Mouse (Mus musculus): Measurements from ENCODE around the gene Cilp2. TPM values are rescaled to one million over a fixed set of nuclear protein-coding genes. Genes with fewer than 3 reads are reported as not detected.

Cilp2 gene
- polyA plus RNA-seq, 1 experiment from 2014 or later = 0.17 TPM

DNA sequence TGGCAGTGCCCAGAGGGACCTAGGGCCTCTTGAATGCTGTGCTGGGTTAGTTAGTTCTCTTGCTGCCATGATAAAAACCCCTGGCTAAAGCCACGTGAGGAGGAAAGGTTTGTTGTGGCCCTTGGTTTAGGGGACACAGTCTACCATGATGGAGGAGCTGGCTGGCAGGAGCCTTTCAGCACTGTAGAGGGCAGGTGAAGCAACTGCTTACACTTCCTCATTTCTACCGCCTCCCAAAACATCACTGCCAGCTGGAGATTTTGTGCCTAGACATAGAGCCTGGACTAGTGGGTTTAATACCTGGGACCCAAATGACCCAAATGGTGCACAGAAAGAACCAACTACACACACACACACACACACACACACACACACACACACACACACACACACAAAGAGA, 26.2 kb downstream of the Cilp2 start:
- Histone ChIP-seq H3K27ac (ENCODE audit: low read length) (no peak overlapping the region), H3K4me2 (replicated peaks; ENCODE audit: low read depth, low read length) (no peak overlapping the region), H3K9me3 (ENCODE audit: low read length) (no peaks in the 10 kb centered on the region), H3K4me3 (ENCODE audit: low read depth, low read length) (no peak overlapping the region), H3K4me1 (ENCODE audit: insufficient read depth, low read depth, low read length) (no peaks in the 10 kb centered on the region), H3K27me3 (replicated peaks; ENCODE audit: insufficient read depth, low read length) (no peaks in the 10 kb centered on the region), H3K36me3 (ENCODE audit: insufficient read depth, low read length) (no peaks in the 10 kb centered on the region), H3K9ac (replicated peaks; ENCODE audit: low read depth) (no peak overlapping the region)
- ATAC-seq (no peak), DNase-seq (ENCODE audit: low spot score) (no peak)
- 50% methylated on average over 2 of the region's 2 CpGs for WGBS
- TF ChIP-seq CTCF (IDR thresholded peaks at IDR 0.05) (no peak), EP300 (IDR thresholded peaks at IDR 0.05) (no peak)

DNA sequence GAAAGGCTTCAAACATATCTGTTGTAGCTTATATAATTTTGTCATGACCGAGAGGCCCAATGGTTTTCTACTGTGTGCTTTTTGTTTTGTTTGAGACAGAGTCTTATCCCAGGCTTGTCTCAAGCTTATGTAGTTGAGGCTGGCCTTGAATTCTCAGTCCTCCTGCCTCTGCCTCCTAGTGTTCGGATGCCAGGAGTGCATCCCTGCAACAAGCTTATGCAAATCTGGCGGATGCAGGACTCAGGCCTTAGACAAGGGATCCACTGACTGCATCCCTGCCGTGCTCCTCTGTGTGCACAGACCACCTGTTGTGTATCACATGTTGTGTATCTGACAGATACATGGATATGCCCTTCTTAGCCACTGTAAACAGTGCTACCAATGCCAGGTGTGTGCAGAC, 26.7 kb downstream of the Cilp2 start:
- Histone ChIP-seq H3K4me1 (ENCODE audit: insufficient read depth, low read depth, low read length) (no peaks in the 10 kb centered on the region), H3K4me2 (replicated peaks; ENCODE audit: low read depth, low read length) (no peak overlapping the region), H3K9ac (replicated peaks; ENCODE audit: low read depth) (no peak overlapping the region), H3K27ac (ENCODE audit: low read length) (no peak overlapping the region), H3K27me3 (replicated peaks; ENCODE audit: insufficient read depth, low read length) (no peaks in the 10 kb centered on the region), H3K36me3 (ENCODE audit: insufficient read depth, low read length) (no peaks in the 10 kb centered on the region), H3K4me3 (ENCODE audit: low read depth, low read length) (no peak overlapping the region), H3K9me3 (ENCODE audit: low read length) (no peaks in the 10 kb centered on the region)
- WGBS = 62% methylated on average over 4 of the region's 4 CpGs
- no peak for ATAC-seq
- no peak for DNase-seq (ENCODE audit: low spot score)
- TF ChIP-seq EP300 (IDR thresholded peaks at IDR 0.05) (no peak), CTCF (IDR thresholded peaks at IDR 0.05) (peak; percentile 54)

DNA sequence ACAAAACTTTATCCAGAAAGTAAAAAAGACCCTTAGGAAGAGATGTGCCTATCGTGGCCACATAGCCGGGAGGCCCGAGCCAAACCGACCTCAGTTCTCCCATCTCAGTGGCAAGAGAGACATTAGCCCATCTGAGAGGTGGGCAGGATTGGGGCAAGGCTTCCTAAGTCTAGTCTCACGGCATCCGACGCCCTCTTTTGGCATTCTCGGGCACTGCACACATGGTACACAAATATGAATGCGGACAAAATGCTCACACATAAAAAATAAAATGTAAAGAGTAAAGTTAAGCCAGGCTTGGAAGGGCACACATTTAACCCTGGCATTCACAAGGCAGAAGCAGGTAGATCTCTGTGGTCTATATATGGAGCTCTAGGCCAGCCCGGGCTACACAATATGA, 33.6 kb downstream of the Cilp2 start:
- no peaks in the 10 kb centered on the region for H3K9me3 ChIP-seq (ENCODE audit: low read length)
- H3K27ac ChIP-seq (ENCODE audit: low read length) = no peak overlapping the region
- no peaks in the 10 kb centered on the region for H3K27me3 ChIP-seq (replicated peaks; ENCODE audit: insufficient read depth, low read length)
- 86% methylated on average over 10 of the region's 10 CpGs for WGBS
- no peak for TF ChIP-seq EP300 (IDR thresholded peaks at IDR 0.05)
- no peak for TF ChIP-seq CTCF (IDR thresholded peaks at IDR 0.05)
- DNase-seq (ENCODE audit: low spot score) (no peak), ATAC-seq (no peak)
- no peaks in the 10 kb centered on the region for H3K36me3 ChIP-seq (ENCODE audit: insufficient read depth, low read length)
- H3K4me2 ChIP-seq (replicated peaks; ENCODE audit: low read depth, low read length) = no peak overlapping the region
- no peak overlapping the region for H3K4me3 ChIP-seq (ENCODE audit: low read depth, low read length)
- no peaks in the 10 kb centered on the region for H3K4me1 ChIP-seq (ENCODE audit: insufficient read depth, low read depth, low read length)
- H3K9ac ChIP-seq (replicated peaks; ENCODE audit: low read depth) = no peak overlapping the region

DNA sequence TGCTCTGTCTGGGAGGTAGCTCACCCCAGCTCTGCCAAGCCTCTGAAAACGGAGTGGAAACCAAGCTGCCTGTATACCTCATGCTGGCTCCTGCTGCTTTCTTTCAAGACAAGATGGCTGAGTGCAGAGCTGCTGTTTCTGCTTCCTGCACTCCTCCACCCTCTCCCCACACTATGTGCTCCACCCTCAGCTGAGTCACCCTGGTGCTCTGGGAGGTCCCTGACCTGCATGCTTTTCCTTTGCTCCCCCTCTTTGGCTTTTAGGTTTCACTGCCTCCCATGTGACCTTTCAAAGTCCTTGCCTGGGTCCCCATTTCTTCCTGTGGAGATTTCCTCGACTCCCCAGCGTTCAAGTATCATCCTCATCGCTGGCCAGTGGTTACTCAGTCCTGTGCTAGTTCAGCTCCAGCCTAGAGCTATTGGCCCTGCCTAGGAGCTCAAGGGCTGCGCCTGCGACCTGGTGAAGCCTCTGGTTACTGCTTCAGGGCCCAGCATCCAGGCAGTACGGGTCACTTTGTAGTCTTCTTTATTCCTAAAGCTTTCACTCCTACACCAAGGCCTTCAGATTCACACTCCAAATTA, 36.5 kb downstream of the Cilp2 start:
- peak; percentile 32 for DNase-seq (ENCODE audit: low spot score)
- WGBS = 61% methylated on average over 7 of the region's 7 CpGs
- Histone ChIP-seq H3K4me2 (replicated peaks; ENCODE audit: low read depth, low read length) (no peak overlapping the region), H3K9ac (replicated peaks; ENCODE audit: low read depth) (no peak overlapping the region), H3K36me3 (ENCODE audit: insufficient read depth, low read length) (no peaks in the 10 kb centered on the region), H3K4me3 (ENCODE audit: low read depth, low read length) (no peak overlapping the region), H3K9me3 (ENCODE audit: low read length) (no peaks in the 10 kb centered on the region), H3K4me1 (ENCODE audit: insufficient read depth, low read depth, low read length) (no peaks in the 10 kb centered on the region), H3K27ac (ENCODE audit: low read length) (peak overlapping the region; percentile 52), H3K27me3 (replicated peaks; ENCODE audit: insufficient read depth, low read length) (no peaks in the 10 kb centered on the region)
- no peak for ATAC-seq
- TF ChIP-seq EP300 (IDR thresholded peaks at IDR 0.05) = no peak
- TF ChIP-seq CTCF (IDR thresholded peaks at IDR 0.05) = no peak

DNA sequence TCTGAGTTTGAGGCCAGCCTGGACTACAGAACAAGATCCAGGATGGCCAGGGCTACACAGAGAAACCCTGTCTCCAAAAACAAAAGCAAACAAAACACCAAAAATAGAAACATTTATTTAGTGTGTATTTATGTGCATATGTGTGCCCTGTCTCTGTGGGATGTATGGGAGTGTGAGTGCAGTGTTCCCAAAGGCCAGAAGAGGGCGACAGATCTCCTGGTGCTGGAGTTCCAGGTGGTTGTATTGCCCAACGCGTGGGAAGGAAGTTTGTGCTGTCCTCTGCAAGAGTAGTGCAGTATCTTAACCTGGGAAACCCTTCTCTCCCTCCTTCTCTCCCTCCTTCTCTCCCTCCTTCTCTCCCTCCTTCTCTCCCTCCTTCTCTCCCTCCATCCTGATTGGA, 37.6 kb downstream of the Cilp2 start:
- Histone ChIP-seq H3K36me3 (ENCODE audit: insufficient read depth, low read length) (no peaks in the 10 kb centered on the region), H3K4me3 (ENCODE audit: low read depth, low read length) (no peak overlapping the region), H3K9ac (replicated peaks; ENCODE audit: low read depth) (no peak overlapping the region), H3K4me2 (replicated peaks; ENCODE audit: low read depth, low read length) (no peak overlapping the region), H3K4me1 (ENCODE audit: insufficient read depth, low read depth, low read length) (no peaks in the 10 kb centered on the region), H3K27ac (ENCODE audit: low read length) (no peak overlapping the region), H3K9me3 (ENCODE audit: low read length) (no peaks in the 10 kb centered on the region), H3K27me3 (replicated peaks; ENCODE audit: insufficient read depth, low read length) (no peaks in the 10 kb centered on the region)
- DNase-seq (ENCODE audit: low spot score) (no peak), ATAC-seq (no peak)
- 46% methylated on average over 3 of the region's 3 CpGs for WGBS
- peak; percentile 63 for TF ChIP-seq CTCF (IDR thresholded peaks at IDR 0.05)
- no peak for TF ChIP-seq EP300 (IDR thresholded peaks at IDR 0.05)

DNA sequence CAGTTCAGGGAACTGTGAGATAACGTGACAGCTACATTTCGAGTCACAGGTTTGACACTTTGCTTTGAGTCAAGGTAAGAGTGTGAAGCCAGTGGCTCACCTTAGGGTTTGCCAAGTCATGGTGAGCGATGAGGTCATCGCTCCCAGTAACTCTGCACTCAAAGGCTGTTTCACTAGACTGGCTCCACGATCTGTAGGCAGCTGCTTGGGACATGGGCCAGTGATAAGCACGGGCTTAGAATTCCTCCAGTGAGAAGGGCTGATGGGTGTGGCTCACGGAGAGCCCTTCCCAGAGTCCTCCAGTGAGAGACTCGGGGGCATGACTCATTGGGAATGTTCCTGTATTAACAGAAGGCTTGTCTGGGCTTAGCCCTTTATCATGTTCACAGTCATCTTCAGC, 38.5 kb downstream of the Cilp2 start:
- H3K9ac ChIP-seq (replicated peaks; ENCODE audit: low read depth) = no peak overlapping the region
- H3K27me3 ChIP-seq (replicated peaks; ENCODE audit: insufficient read depth, low read length) = no peaks in the 10 kb centered on the region
- ATAC-seq (peak; percentile 97), DNase-seq (ENCODE audit: low spot score) (peak; percentile 95)
- H3K27ac ChIP-seq (ENCODE audit: low read length) = peak overlapping the region; percentile 85
- no peaks in the 10 kb centered on the region for H3K9me3 ChIP-seq (ENCODE audit: low read length)
- H3K4me3 ChIP-seq (ENCODE audit: low read depth, low read length) = no peak overlapping the region
- no peak overlapping the region for H3K4me2 ChIP-seq (replicated peaks; ENCODE audit: low read depth, low read length)
- H3K36me3 ChIP-seq (ENCODE audit: insufficient read depth, low read length) = no peaks in the 10 kb centered on the region
- TF ChIP-seq CTCF (IDR thresholded peaks at IDR 0.05) (no peak), EP300 (IDR thresholded peaks at IDR 0.05) (peak; percentile 98)
- no peaks in the 10 kb centered on the region for H3K4me1 ChIP-seq (ENCODE audit: insufficient read depth, low read depth, low read length)
- 54% methylated on average over 8 of the region's 8 CpGs for WGBS
